Mouse (Mus musculus) testis, postnatal 14 days (tissue): ENCODE results near the gene Camta1.

Experiments used
- DNase-seq: peaks from one replicate; pipeline ENCODE4 v3.0.0; 2021; ENCODE audit warnings: low spot score

Camta1 gene

GRCm38 (mm10) chr4:151444665-151445064, 417.0 kb downstream of the Camta1 start:
- no peak for DNase-seq

- no peak for DNase-seq
Observed at GRCm38 (mm10) chr4:151438561-151438960, 423.1 kb downstream of the Camta1 start.

GRCm38 (mm10) chr4:151437859-151438258, 423.8 kb downstream of the Camta1 start:
- DNase-seq, result no peak

- DNase-seq, result no peak
Observed at GRCm38 (mm10) chr4:151425133-151425532, 436.5 kb downstream of the Camta1 start.

GRCm38 (mm10) chr4:151422922-151423321, 438.8 kb downstream of the Camta1 start:
- no peak for DNase-seq

- no peak for DNase-seq
Observed at GRCm38 (mm10) chr4:151422361-151422760, 439.3 kb downstream of the Camta1 start.

- DNase-seq, result no peak
Observed at GRCm38 (mm10) chr4:151418344-151418875, 443.3 kb downstream of the Camta1 start.

GRCm38 (mm10) chr4:151415812-151416211, 445.9 kb downstream of the Camta1 start:
- no peak for DNase-seq

- no peak for DNase-seq
Observed at GRCm38 (mm10) chr4:151415376-151415775, 446.3 kb downstream of the Camta1 start.

- DNase-seq, result no peak
Observed at GRCm38 (mm10) chr4:151414952-151415351, 446.7 kb downstream of the Camta1 start.

- no peak for DNase-seq
Observed at GRCm38 (mm10) chr4:151411641-151412061, 450.0 kb downstream of the Camta1 start.

- no peak for DNase-seq
Observed at GRCm38 (mm10) chr4:151411016-151411415, 450.7 kb downstream of the Camta1 start.

- no peak for DNase-seq
Observed at GRCm38 (mm10) chr4:151409291-151409690, 452.4 kb downstream of the Camta1 start.

GRCm38 (mm10) chr4:151408811-151409210, 452.9 kb downstream of the Camta1 start:
- no peak for DNase-seq

GRCm38 (mm10) chr4:151408246-151408645, 453.4 kb downstream of the Camta1 start:
- DNase-seq, result no peak

GRCm38 (mm10) chr4:151407129-151407528, 454.5 kb downstream of the Camta1 start:
- DNase-seq, result no peak

- DNase-seq, result no peak
Observed at GRCm38 (mm10) chr4:151404581-151405256, 457.0 kb downstream of the Camta1 start.

- DNase-seq, result no peak
Observed at GRCm38 (mm10) chr4:151401685-151402397, 459.8 kb downstream of the Camta1 start.

GRCm38 (mm10) chr4:151396536-151396935, 465.1 kb downstream of the Camta1 start:
- DNase-seq, result no peak

- no peak for DNase-seq
Observed at GRCm38 (mm10) chr4:151389345-151389744, 472.3 kb downstream of the Camta1 start.

GRCm38 (mm10) chr4:151386701-151387451, 474.8 kb downstream of the Camta1 start:
- DNase-seq, result no peak

- DNase-seq, result no peak
Observed at GRCm38 (mm10) chr4:151385985-151386700, 475.5 kb downstream of the Camta1 start.
